ENCODE assay signal across 8 mouse cellular contexts in genomic region chr4:139574799-139575672, GRCm38 (mm10). TPM values are rescaled to one million over a fixed set of nuclear protein-coding genes. Genes with fewer than 3 reads are reported as not detected.
DNase-seq lines count a peak whose midpoint lies in the region; ATAC-seq and TF ChIP-seq lines count a peak whose summit lies in the region.

No protein-coding gene starts in this region.

- dilution Hi-C loops in CH12.LX (cut with MboI; ENCODE audit: extremely low pct_ligation_motif_present, extremely low pct_unique_long_range_greater_than_20kb, low sequenced_read_pairs) = no loop called here

- in situ Hi-C loops in CH12.LX (cut with MboI; ENCODE audit: low pct_ligation_motif_present, low pct_unique_long_range_greater_than_20kb, low sequenced_read_pairs) = loop anchor here (5.0 kb wide), 2 partner anchors 37 to 63 kb away; no protein-coding TSS in a partner anchor

- H3K9me3 ChIP-seq in CH12.LX (replicated peaks; ENCODE audit: low read length) = peaks cover 4% of the 10 kb centered on the region
- no peaks in the 10 kb centered on the region for H3K9me3 ChIP-seq in heart, embryonic 14.5 days (ENCODE audit: control insufficient read depth, low read length)

- H3K27me3 ChIP-seq in CH12.LX (replicated peaks) = peaks cover 93% of the 10 kb centered on the region
- peaks cover 4% of the 10 kb centered on the region for H3K27me3 ChIP-seq in heart, embryonic 14.5 days (ENCODE audit: control insufficient read depth, insufficient read depth, low read length)

- peaks cover 10 to 37% of the 10 kb centered on the region in 2 experiments; a peak in 3 of 4 replicates for H3K4me1 ChIP-seq in CH12.LX (ENCODE audit: control insufficient read depth in 1 of 2, insufficient read depth in 2 of 2)
- H3K4me1 ChIP-seq in heart, embryonic 14.5 days (ENCODE audit: control insufficient read depth in 2 of 2, insufficient read depth in 2 of 2, low read length in 2 of 2) = peaks cover 34 to 44% of the 10 kb centered on the region in 2 experiments

- no peak overlapping the region for H3K27ac ChIP-seq in CH12.LX (ENCODE audit: insufficient read depth, low read depth)
- H3K27ac ChIP-seq in heart, embryonic 14.5 days (replicated peaks in 1 of 2; ENCODE audit: control insufficient read depth in 1 of 2, insufficient read depth in 1 of 2, low read depth in 2 of 2, low read length in 2 of 2) = peak overlapping the region; percentile 68 to 90
- peak overlapping the region; percentile 94 for H3K27ac ChIP-seq in layer of hippocampus, adult 2 months

- H3K9ac ChIP-seq in CH12.LX (ENCODE audit: insufficient read depth, low read depth) = peak overlapping the region; percentile 35; the same call in 1 of the 2 replicates
- H3K9ac ChIP-seq in heart, embryonic 14.5 days (ENCODE audit: low read length) = peak overlapping the region; percentile 92

- H3K4me2 ChIP-seq in CH12.LX (ENCODE audit: insufficient read depth, low read depth, poor library complexity, severe bottlenecking) = peak overlapping the region; percentile 73
- peak overlapping the region; percentile 84 for H3K4me2 ChIP-seq in heart, embryonic 14.5 days (ENCODE audit: low read length)

- no peak for TF ChIP-seq CTCF in CH12.LX (conservative IDR thresholded peaks at IDR 0.05 in 1 of 2, IDR thresholded peaks at IDR 0.05 in 1 of 2; ENCODE audit: low read depth in 2 of 2, low read length in 2 of 2)
- TF ChIP-seq CTCF in layer of hippocampus, adult 2 months (conservative IDR thresholded peaks at IDR 0.05) = peak; percentile 27

- H3K79me2 ChIP-seq in CH12.LX (replicated peaks; ENCODE audit: control insufficient read depth, extremely low read depth, insufficient read depth, poor library complexity, severe bottlenecking) = no peaks in the 10 kb centered on the region

- WGBS in heart, embryonic 14.5 days = under 1% methylated on average over 100 of the region's 111 CpGs

- no peak for TF ChIP-seq EP300 in CH12.LX (IDR thresholded peaks at IDR 0.05; ENCODE audit: low read length)

- TF ChIP-seq POLR2A in CH12.LX (IDR thresholded peaks at IDR 0.05; ENCODE audit: low read depth, low read length) = no peak

- H3K4me3 ChIP-seq in CH12.LX (replicated peaks in 1 of 3; ENCODE audit: low read depth in 2 of 3, low read length in 2 of 3, poor library complexity in 1 of 3) = peak overlapping the region; percentile 47 to 61 (median 57)
- peak overlapping the region; percentile 53 to 93 for H3K4me3 ChIP-seq in heart, embryonic 14.5 days (ENCODE audit: control insufficient read depth in 1 of 2, insufficient read depth in 1 of 2, low read depth in 1 of 2, low read length in 2 of 2)
- H3K4me3 ChIP-seq in layer of hippocampus, adult 2 months = peak overlapping the region; percentile 75

- DNase-seq in 3134 (ENCODE audit: extremely low read depth, insufficient read length, low spot score) (peak; percentile 70), CH12.LX (ENCODE audit: extremely low read depth) (no peak)
- peak; percentile 75 for DNase-seq in cerebellum, postnatal 36 days
- peak in 1 of 2 experiments; percentile 51 for DNase-seq in layer of hippocampus, adult 2 months (ENCODE audit: low spot score in 2 of 2)
- DNase-seq in lung, postnatal 14 days = peak; percentile 30
- DNase-seq in right cerebral cortex, postnatal 36 days (ENCODE audit: low spot score in 2 of 2) = peak; percentile 52 to 71
- no peak for DNase-seq in ovary, adult 18-20 months (ENCODE audit: low spot score)

- ATAC-seq in heart, embryonic 14.5 days (ENCODE audit: insufficient number of reproducible peaks, insufficient read depth, low FRiP score, low read depth) = peak; percentile 31

- H3K36me3 ChIP-seq in CH12.LX (replicated peaks in 1 of 2; ENCODE audit: control insufficient read depth in 1 of 2, insufficient read depth in 1 of 2, low read length in 1 of 2) = no peaks in the 10 kb centered on the region
- no peaks in the 10 kb centered on the region for H3K36me3 ChIP-seq in heart, embryonic 14.5 days (ENCODE audit: control insufficient read depth, insufficient read depth, low read length)

- TF ChIP-seq RAD21 in CH12.LX (IDR thresholded peaks at IDR 0.05; ENCODE audit: low read depth, low read length) = no peak

TF ChIP-seq in CH12.LX, 34 proteins besides CTCF, POLR2A, EP300 and RAD21:
- no peak for TF ChIP-seq POLR2AphosphoS2 (IDR thresholded peaks at IDR 0.05; ENCODE audit: low read depth, low read length)
- TF ChIP-seq BHLHE40 (IDR thresholded peaks at IDR 0.05; ENCODE audit: low read depth, low read length) = peak; percentile 76
- 0 out of 2 replicates have a peak, but pooled peaks have one; percentile 47 for TF ChIP-seq UBTF (IDR thresholded peaks at IDR 0.05; ENCODE audit: low read depth, low read length)
- peak; percentile 55; the same call in 1 of the 2 replicates for TF ChIP-seq MXI1 (IDR thresholded peaks at IDR 0.05; ENCODE audit: low read depth, low read length)

RNA-seq across cellular contexts. Expression of gene Gm21969, which starts 27.9 kb away (rescaled TPM):
- not detected in 2 replicates for total RNA-seq in CH12.LX (2012; rRNA removed)
- not detected in 2 replicates for total RNA-seq in CH12.LX (2014; rRNA removed)
- polyA plus RNA-seq in CH12.LX (2012; ENCODE audit: insufficient read length, low read depth) = not detected in 2 replicates
- not detected in 2 replicates for polyA plus RNA-seq in heart, embryonic 14.5 days (2014; fragmentation: Nextera tagmentation; extraction: Ambion mirVana)
- not detected for total RNA-seq in layer of hippocampus, adult 2 months (2021)

RNA-seq across cellular contexts. Expression of gene Iffo2, which starts 44.7 kb away (rescaled TPM):
- total RNA-seq in CH12.LX (2012; rRNA removed) (2.1 and 3.0 TPM in 2 replicates), CH12.LX (2014; rRNA removed) (0.28 and 0.38 TPM in 2 replicates)
- polyA plus RNA-seq in CH12.LX (2012; ENCODE audit: insufficient read length, low read depth) = 0.42 and 0.60 TPM in 2 replicates
- polyA plus RNA-seq in heart, embryonic 14.5 days (2014; fragmentation: Nextera tagmentation; extraction: Ambion mirVana) = 4.4 and 4.6 TPM in 2 replicates
- 10 to 100 TPM; 15.7 to 17.5 TPM for total RNA-seq in layer of hippocampus, adult 2 months (2021)

RNA-seq across cellular contexts. Expression of gene Aldh4a1, which starts 47.6 kb away (rescaled TPM):
- total RNA-seq in CH12.LX (2012; rRNA removed) = 14.3 and 18.0 TPM in 2 replicates
- total RNA-seq in CH12.LX (2014; rRNA removed) = 5.5 and 6.5 TPM in 2 replicates
- polyA plus RNA-seq in CH12.LX (2012; ENCODE audit: insufficient read length, low read depth) = 6.1 and 6.5 TPM in 2 replicates
- polyA plus RNA-seq in heart, embryonic 14.5 days (2014; fragmentation: Nextera tagmentation; extraction: Ambion mirVana) = 13.0 and 13.4 TPM in 2 replicates
- total RNA-seq in layer of hippocampus, adult 2 months (2021) = 10 to 100 TPM; 20.1 to 20.2 TPM

Comparison
In these comparisons a context has a peak if more than half of its experiments do, and no peak if none do; other contexts are left out.
1. DNase-seq: peak in 3134 (single experiment), cerebellum, postnatal 36 days (2 of 2), lung, postnatal 14 days (single experiment) and right cerebral cortex, postnatal 36 days (2 of 2); none in CH12.LX (single experiment) and ovary, adult 18-20 months (single experiment).
2. RNA of gene Iffo2, which starts 44.7 kb away (total RNA-seq): 15.7 to 17.5 TPM in layer of hippocampus, adult 2 months; 0.28 to 3.0 TPM in CH12.LX; every median in the first group is over 4 times any median in the second.
3. Peak in every context shown above with its lines, with median percentiles within 50 percentile points of each other: H3K4me3 ChIP-seq.